Mouse (Mus musculus): Measurements from ENCODE around the gene Fgfr2.

Gene Fgfr2

DNA sequence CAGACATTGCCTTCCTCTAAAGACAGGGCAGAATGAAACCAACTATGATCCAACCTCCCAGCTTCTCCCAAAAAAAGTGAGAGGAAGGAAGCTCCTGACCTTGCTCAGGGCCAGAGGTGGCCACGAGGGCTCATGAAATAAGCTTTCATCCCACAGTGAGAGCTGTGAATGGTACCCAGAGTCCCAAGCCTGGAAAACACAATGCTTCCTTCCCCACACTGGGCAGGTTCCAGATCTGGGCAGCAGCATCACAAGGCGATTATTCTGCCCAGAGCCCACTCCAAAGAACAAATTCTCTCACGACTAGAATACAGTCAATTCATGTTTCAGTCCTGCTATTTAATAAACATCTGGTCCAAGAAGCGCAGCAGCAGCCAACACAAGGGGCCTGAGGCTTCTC lies 2879.3 kb downstream of the Fgfr2 start:
- CTCF ChIA-PET = no interaction called here

DNA sequence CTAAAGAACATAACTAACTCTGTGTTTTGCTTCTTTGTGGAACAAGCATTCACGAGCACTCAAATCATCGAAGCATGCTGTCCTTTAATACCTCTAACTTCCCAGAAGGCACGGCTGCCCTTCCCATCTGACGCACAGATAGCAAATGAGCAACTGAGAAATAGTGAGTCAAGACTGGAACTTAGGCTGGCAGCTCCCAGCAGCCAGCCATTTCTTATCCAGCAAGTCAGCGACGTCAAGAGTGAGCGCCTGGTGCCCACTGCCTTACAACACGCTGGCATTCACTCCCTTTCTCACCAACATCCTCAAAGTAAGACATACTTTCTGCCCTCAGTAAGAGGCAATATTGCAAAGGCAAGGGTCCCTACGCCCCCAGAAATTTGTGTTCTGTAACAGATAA lies 2883.0 kb downstream of the Fgfr2 start:
- CTCF ChIA-PET = no interaction called here

DNA sequence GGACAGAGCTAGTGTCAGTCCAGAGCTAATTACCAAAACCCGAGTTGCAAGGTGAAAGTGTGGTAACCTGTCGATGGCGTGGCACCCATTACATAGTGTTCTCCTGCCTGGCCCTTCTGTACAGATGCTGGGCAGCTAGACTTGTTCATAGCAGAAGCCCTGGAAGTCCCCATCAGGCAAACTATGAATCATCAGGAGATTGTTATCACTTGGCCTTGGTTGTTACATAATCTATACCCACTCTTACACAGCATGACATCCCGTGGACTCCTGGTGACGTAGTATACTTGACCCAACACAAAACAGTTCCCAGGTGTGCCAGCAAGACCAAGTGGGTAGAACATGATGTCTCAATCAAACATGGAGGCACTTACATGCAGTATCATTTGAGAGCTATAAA lies 2885.9 kb downstream of the Fgfr2 start:
- CTCF ChIA-PET = no interaction called here

GRCm38 (mm10) chr7:130233777-130234176 lies 2889.4 kb downstream of the Fgfr2 start:
- CTCF ChIA-PET = no interaction called here

DNA sequence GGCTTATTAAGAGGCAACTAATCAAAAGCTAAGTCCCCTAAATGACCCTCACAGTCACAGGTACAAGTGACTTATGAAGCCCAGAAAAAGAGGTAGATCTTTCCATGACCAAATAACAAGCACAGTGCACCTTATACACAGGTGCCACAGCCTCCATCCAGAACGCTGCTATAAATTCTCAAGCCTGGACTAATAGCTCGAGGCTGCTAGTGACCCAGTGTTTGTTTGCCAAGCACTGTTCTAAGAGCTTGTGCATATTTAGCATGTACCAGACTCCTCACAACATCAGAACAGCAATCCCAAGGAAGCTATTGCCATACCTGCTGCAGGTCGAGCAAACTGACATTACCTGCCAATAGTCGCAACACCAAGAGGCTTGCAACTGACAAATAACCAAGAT lies 2893.1 kb downstream of the Fgfr2 start:
- CTCF ChIA-PET = no interaction called here

DNA sequence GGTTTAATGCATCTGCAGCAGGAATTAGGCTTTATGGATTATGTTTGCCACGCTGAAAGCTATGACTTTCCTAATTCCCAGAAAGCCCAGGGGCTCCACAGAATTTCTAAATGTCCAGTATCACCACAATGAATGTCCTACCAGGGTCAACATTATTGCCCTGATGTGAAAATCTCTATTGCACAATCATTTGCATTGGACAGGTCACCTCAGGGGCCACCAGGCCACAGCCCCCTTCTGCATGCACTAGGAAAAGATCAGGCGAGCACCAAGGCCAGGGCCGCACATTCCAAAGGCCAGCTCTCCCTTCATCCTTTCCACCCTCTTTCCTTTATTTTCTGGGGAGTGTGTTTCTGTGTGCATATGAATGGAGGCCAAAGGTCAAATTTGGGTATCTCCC lies 2897.9 kb downstream of the Fgfr2 start:
- CTCF ChIA-PET = no interaction called here

GRCm38 (mm10) chr7:130222633-130223354 lies 2900.4 kb downstream of the Fgfr2 start:
- CTCF ChIA-PET = no interaction called here

GRCm38 (mm10) chr7:130221661-130222387 lies 2901.3 kb downstream of the Fgfr2 start:
- CTCF ChIA-PET = no interaction called here

DNA sequence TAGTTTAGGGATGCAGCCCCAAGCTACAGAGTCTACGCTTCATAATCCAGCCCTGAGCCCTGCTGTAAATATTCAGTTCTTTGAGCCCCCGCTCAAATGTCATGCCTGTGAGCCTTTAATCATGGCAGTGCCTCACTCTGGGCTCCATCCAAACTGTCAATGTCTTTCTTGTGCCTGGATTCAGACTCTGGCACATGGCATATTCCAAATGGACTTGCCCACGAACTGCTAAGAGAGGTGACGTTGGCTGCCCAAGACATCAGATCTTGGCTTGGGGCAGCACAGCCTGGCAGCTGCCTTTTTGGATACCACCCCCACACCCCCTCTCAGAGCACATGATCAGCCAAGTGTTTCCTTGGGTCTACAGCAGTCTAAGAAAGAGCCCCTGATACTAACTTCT lies 2902.5 kb downstream of the Fgfr2 start:
- CTCF ChIA-PET = no interaction called here

- CTCF ChIA-PET = no interaction called here
These were observed 2903.3 kb downstream of the Fgfr2 start for GRCm38 (mm10) chr7:130219844-130220243.

- CTCF ChIA-PET = no interaction called here
These were observed 2906.9 kb downstream of the Fgfr2 start for GRCm38 (mm10) chr7:130216272-130216671.

DNA sequence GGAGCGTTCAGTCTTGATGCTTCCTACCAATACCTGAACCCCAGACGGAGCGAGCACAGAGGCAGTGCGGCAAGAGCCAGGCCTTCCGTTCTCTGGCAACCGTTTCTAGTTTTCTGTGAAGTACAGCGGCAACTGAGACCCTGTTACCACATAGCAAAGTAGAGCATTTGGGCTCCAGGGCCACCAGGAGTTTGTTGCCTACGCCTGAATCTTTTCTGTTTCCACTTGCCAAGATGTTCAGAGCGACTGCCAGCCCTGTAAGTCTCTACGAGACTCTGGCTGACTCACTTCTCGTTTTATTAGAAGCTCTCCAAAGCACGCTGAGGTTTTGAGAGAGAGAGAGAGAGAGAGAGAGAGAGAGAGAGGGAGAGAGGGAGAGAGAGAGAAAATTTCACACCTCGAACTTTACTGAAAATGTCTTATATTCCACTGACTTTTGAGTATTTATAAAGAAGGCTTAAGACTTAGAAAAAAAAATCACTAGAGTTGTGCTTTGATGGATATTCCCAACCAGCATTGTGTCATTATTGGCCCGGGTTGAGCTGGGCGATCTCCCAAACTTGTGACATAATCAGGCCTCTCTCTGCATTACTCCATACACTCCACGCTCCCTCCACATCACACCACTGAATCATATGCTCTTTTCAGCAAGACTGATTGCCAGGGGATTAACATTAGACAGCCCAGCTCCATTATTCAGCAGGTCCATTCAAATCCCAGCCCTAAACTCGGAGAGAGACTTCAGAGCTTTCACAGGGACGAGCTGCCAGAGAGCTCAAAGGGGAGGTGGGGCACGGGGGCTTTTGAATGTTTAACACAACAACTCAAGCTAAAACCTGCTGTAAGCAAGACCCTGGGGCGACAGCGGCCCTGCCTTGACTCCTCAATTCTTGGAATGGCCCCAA lies 2907.6 kb downstream of the Fgfr2 start:
- CTCF ChIA-PET = no interaction called here

DNA sequence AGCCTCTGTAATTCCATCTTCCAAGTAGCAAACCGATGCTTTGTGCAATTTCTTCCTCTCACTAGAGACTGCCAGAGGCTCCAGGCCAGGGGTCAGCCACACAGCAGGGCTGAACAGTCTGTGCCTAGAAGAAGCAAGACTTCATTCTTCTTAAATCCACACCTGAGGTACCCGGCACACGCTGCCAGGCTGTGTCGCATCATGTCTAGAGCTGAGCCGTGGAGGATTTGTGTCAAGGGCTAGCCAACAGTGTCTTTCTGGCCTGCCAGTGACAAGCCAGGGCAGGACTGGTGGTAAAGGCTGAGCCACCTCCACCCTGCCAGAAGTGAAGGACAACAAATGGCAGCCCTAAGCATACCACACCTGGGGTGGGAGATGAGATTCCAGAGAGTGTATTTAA lies 2910.0 kb downstream of the Fgfr2 start:
- CTCF ChIA-PET = no interaction called here

- CTCF ChIA-PET = no interaction called here
These were observed 2911.7 kb downstream of the Fgfr2 start for GRCm38 (mm10) chr7:130211411-130211810.

DNA sequence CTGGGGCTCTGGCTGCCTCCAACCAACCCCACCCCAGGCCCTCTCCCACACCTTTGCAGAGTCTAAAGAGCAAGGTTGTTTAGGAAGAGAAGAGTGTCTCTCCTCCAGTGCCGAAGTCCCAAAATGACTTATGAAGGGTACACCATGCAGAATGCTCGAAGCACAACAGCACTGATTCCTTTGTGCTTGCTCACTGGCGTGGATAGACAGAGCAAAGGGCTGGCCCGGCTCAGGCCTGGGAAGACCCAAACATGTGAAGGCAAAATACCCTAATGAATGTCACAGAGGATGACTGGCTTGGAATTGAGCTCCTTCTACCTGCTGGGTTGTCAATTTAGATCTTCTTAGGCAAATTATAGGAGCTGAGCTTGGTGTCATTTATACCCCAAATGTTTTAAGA lies 2914.5 kb downstream of the Fgfr2 start:
- CTCF ChIA-PET = interaction anchor here (0.6 kb wide), 2 partner anchors 32 to 314 kb away, joined by 3 to 4 read pairs; no protein-coding TSS in a partner anchor

- CTCF ChIA-PET = no interaction called here
These were observed 2917.0 kb downstream of the Fgfr2 start for GRCm38 (mm10) chr7:130206181-130206582.

GRCm38 (mm10) chr7:130205140-130205539 lies 2918.0 kb downstream of the Fgfr2 start:
- CTCF ChIA-PET = no interaction called here

- CTCF ChIA-PET = no interaction called here
These were observed 2922.1 kb downstream of the Fgfr2 start for GRCm38 (mm10) chr7:130201020-130201419.

DNA sequence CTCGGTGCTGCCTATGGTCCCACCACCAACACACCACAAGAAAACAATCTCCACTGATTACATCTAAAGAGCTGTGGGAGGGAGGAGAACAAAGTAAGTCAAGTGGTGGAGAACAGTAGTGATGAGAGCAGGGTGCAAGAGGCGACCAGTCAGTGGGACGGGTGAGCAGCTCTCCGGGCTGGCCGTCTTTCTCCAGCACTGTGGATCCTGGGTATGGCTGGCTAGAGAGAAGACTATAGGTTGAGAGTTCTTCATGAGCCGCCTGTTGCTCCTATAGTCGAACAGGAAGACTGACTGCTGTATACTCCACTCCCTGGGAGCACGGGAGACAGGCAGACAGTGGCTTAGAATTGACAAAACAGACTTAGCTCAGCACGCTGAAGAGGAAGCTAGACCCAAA lies 2923.2 kb downstream of the Fgfr2 start:
- CTCF ChIA-PET = interaction anchor here (0.6 kb wide), 1 partner anchor 48 kb away, joined by 12 read pairs; no protein-coding TSS in a partner anchor

DNA sequence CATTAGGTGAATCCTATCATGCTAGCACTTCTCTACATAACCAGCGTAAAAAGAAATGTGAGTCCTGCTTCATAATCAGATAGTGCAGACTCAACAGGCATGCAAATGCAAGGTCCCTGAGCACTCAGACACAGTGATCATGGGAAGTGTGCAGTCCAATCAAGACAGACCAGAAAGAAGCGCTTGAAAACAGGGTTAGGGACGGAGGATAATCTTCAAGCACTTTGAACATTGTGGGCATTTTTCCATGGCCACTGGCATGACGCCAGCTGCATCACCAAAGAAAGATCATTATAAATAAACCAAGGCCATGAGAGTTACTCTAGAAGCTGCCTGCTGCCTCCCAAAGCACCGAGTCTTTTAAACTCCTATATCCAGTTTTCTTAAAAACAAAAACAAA lies 2923.8 kb downstream of the Fgfr2 start:
- CTCF ChIA-PET = no interaction called here

DNA sequence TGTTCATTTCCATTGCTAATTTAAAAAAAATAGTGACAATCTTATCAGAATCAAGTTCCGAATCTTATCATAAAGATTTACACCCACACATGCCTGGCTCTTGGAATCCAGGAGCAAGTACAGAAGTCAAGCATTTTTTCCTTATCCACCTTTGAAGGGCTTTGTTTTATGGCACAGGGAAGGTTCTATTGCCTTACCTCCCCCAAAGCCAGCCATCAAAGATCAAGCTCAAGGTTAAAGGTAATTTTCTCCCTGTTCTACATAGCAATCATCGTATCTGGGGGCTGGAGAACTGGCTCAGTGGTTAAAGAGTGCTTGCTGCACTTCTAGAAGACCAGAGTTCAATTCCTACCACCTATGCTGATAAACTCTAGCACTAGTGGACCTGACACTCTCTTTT lies 2928.1 kb downstream of the Fgfr2 start:
- CTCF ChIA-PET = no interaction called here

DNA sequence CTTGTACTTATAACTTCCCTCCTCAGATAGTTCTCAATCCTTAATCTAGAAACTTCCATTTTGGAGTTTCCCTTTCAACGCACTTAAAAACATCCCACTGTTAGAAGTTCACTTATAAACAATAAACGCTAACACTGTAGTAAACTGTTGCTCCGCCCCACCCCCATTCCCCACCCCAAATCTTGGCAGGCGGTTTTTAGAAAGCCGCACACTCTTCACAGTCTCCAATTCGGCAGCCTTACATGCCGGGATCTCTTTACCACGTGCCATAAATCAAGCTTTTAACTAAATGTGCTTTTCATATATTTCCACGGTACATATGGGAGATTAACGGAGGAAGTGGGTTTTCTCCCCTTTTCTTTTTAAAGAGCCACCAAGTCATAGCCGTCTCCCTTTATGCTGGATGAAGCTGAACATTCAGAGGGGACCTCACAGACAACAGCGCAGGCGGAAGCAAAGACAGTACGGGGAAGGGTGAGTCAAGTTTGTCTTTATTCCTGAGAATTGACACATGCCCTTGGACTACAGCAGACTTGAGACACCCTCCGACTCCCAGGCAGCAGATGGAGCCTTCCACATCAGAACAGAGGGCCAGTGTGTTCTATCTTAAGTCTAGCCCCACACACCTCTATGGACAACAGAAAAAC lies 2932.7 kb downstream of the Fgfr2 start:
- CTCF ChIA-PET = no interaction called here
